Mouse (Mus musculus): ENCODE results near the gene Tesk1.

GRCm38 (mm10) chr4:43404697-43405096, 37.0 kb upstream of the Tesk1 start:
- TF ChIP-seq CTCF (IDR thresholded peaks at IDR 0.05; ENCODE audit: borderline replicate concordance, insufficient read depth, low read depth, low read length) (no peak), POLR2A (IDR thresholded peaks at IDR 0.05; ENCODE audit: borderline replicate concordance, insufficient read depth, low read length) (no peak)
